Mouse (Mus musculus): ENCODE results near the gene Slc39a11. TPM values are rescaled to one million over a fixed set of nuclear protein-coding genes. Genes with fewer than 3 reads are reported as not detected.

Gene Slc39a11
- polyA plus RNA-seq, 2 experiments from 2014 or later: 12.5 to 17.1 TPM

GRCm38 (mm10) chr11:113458582-113459210, 191.2 kb downstream of the Slc39a11 start:
- no peak for ATAC-seq

GRCm38 (mm10) chr11:113452861-113453568, 196.9 kb downstream of the Slc39a11 start:
- ATAC-seq: no peak

GRCm38 (mm10) chr11:113451301-113451700, 198.6 kb downstream of the Slc39a11 start:
- ATAC-seq: no peak

- ATAC-seq: no peak
Measured at GRCm38 (mm10) chr11:113450665-113451064, 199.2 kb downstream of the Slc39a11 start.

GRCm38 (mm10) chr11:113450028-113450427, 199.9 kb downstream of the Slc39a11 start:
- ATAC-seq: no peak

- no peak for ATAC-seq
Measured at GRCm38 (mm10) chr11:113442036-113442435, 207.8 kb downstream of the Slc39a11 start.

GRCm38 (mm10) chr11:113439328-113440030, 210.4 kb downstream of the Slc39a11 start:
- ATAC-seq: no peak

- no peak for ATAC-seq
Measured at GRCm38 (mm10) chr11:113438915-113439314, 211.0 kb downstream of the Slc39a11 start.

- ATAC-seq: no peak
Measured at GRCm38 (mm10) chr11:113437357-113437756, 212.5 kb downstream of the Slc39a11 start.

- no peak for ATAC-seq
Measured at GRCm38 (mm10) chr11:113436299-113436698, 213.6 kb downstream of the Slc39a11 start.

- ATAC-seq: no peak
Measured at GRCm38 (mm10) chr11:113435696-113436095, 214.2 kb downstream of the Slc39a11 start.

- ATAC-seq: no peak
Measured at GRCm38 (mm10) chr11:113431161-113431560, 218.7 kb downstream of the Slc39a11 start.

- no peak for ATAC-seq
Measured at GRCm38 (mm10) chr11:113425882-113426281, 224.0 kb downstream of the Slc39a11 start.

- ATAC-seq: no peak
Measured at GRCm38 (mm10) chr11:113425454-113425853, 224.4 kb downstream of the Slc39a11 start.

GRCm38 (mm10) chr11:113424765-113425164, 225.1 kb downstream of the Slc39a11 start:
- no peak for ATAC-seq

GRCm38 (mm10) chr11:113422598-113422997, 227.3 kb downstream of the Slc39a11 start:
- ATAC-seq: no peak

- no peak for ATAC-seq
Measured at GRCm38 (mm10) chr11:113418921-113419655, 230.8 kb downstream of the Slc39a11 start.

- no peak for ATAC-seq
Measured at GRCm38 (mm10) chr11:113417948-113418347, 231.9 kb downstream of the Slc39a11 start.

GRCm38 (mm10) chr11:113412545-113412944, 237.3 kb downstream of the Slc39a11 start:
- no peak for ATAC-seq

- no peak for ATAC-seq
Measured at GRCm38 (mm10) chr11:113411798-113412197, 238.1 kb downstream of the Slc39a11 start.

- no peak for ATAC-seq
Measured at GRCm38 (mm10) chr11:113409121-113409520, 240.8 kb downstream of the Slc39a11 start.

- ATAC-seq: no peak
Measured at GRCm38 (mm10) chr11:113407474-113407873, 242.4 kb downstream of the Slc39a11 start.

- no peak for ATAC-seq
Measured at GRCm38 (mm10) chr11:113400868-113401267, 249.0 kb downstream of the Slc39a11 start.
